In genomic region chr6:113677070-113677734, GRCm38 (mm10) we compare ENCODE assay signal across 14 mouse cellular contexts. TPM values are rescaled to one million over a fixed set of nuclear protein-coding genes. Genes with fewer than 3 reads are reported as not detected.
DNase-seq lines count a peak whose midpoint lies in the region; ATAC-seq and TF ChIP-seq lines count a peak whose summit lies in the region.
"Had no signal": no experiment of that assay in that cellular context is flagged by ENCODE, and none has a peak within 500 bp of the region (broad histone marks: within the 10 kb centered on the region; RNA-seq: fewer than 3 reads in every experiment).

No protein-coding gene starts in this region.

- dilution Hi-C loops in CH12.LX (cut with MboI; ENCODE audit: extremely low pct_ligation_motif_present, extremely low pct_unique_long_range_greater_than_20kb, low sequenced_read_pairs) = no loop called here

- peak; percentile 60 for TF ChIP-seq EP300 in CH12.LX (IDR thresholded peaks at IDR 0.05; ENCODE audit: low read length)

- peaks cover 8% of the 10 kb centered on the region; the same call in 1 of the 2 replicates for H3K79me2 ChIP-seq in CH12.LX (replicated peaks; ENCODE audit: control insufficient read depth, extremely low read depth, insufficient read depth, poor library complexity, severe bottlenecking)

- no peaks in the 10 kb centered on the region for H3K9me3 ChIP-seq in kidney, embryonic 16.5 days (ENCODE audit: low read length)
- no peaks in the 10 kb centered on the region for H3K9me3 ChIP-seq in CH12.LX (replicated peaks; ENCODE audit: low read length)
- H3K9me3 ChIP-seq: embryonic facial prominence, embryonic 12.5 days; forebrain, embryonic 13.5 days; hindbrain, embryonic 13.5 days; liver, embryonic 13.5 days had no signal

- H3K4me3 ChIP-seq in kidney, adult 2 months (ENCODE audit: insufficient read depth, low read depth, low read length) = no peak overlapping the region
- H3K4me3 ChIP-seq in kidney, embryonic 16.5 days (ENCODE audit: low read length) = no peak overlapping the region
- no peak overlapping the region for H3K4me3 ChIP-seq in CH12.LX (replicated peaks in 1 of 3; ENCODE audit: low read depth in 2 of 3, low read length in 2 of 3, poor library complexity in 1 of 3)
- H3K4me3 ChIP-seq in thymus, adult 2 months (ENCODE audit: control insufficient read depth, insufficient read depth, low read length) = no peak overlapping the region
- H3K4me3 ChIP-seq: embryonic facial prominence, embryonic 12.5 days; forebrain, embryonic 13.5 days; hindbrain, embryonic 13.5 days; liver, embryonic 13.5 days had no signal

- intact Hi-C loops in left cerebral cortex, postnatal 4 days (cut with DNase I) = no loop called here
- intact Hi-C loops in heart, postnatal 36 days (cut with DNase I) = no loop called here

- WGBS in kidney, adult 2 months = 57% methylated on average over 14 of the region's 14 CpGs
- 30% methylated on average over 14 of the region's 14 CpGs for WGBS in kidney, embryonic 16.5 days
- WGBS in thymus, adult 2 months = 62% methylated on average over 14 of the region's 14 CpGs

- no peak overlapping the region for H3K4me2 ChIP-seq in kidney, embryonic 16.5 days (replicated peaks; ENCODE audit: low read depth, low read length)
- H3K4me2 ChIP-seq in CH12.LX (ENCODE audit: insufficient read depth, low read depth, poor library complexity, severe bottlenecking) = no peak overlapping the region; the same call in 1 of the 2 replicates
- H3K4me2 ChIP-seq: embryonic facial prominence, embryonic 12.5 days; forebrain, embryonic 13.5 days; hindbrain, embryonic 13.5 days; liver, embryonic 13.5 days had no signal

- no peak for TF ChIP-seq RAD21 in CH12.LX (IDR thresholded peaks at IDR 0.05; ENCODE audit: low read depth, low read length)

- no peak for ATAC-seq in kidney, embryonic 16.5 days (ENCODE audit: low FRiP score, low TSS enrichment)
- ATAC-seq in granulocyte monocyte progenitor cell, adult 5-6 weeks (replicated peaks; ENCODE audit: poor library complexity, severe bottlenecking) = peak; percentile 78
- ATAC-seq in megakaryocyte progenitor cell, adult 5-6 weeks (replicated peaks; ENCODE audit: poor library complexity) = peak; percentile 72
- ATAC-seq: forebrain, embryonic 13.5 days had no signal

- in situ Hi-C loops in CH12.LX (cut with MboI; ENCODE audit: low pct_ligation_motif_present, low pct_unique_long_range_greater_than_20kb, low sequenced_read_pairs) = loop anchor here (5.0 kb wide), 1 partner anchor 40 kb away; the partner anchor contains the start of gene Irak2

- H3K9ac ChIP-seq in kidney, embryonic 16.5 days (replicated peaks; ENCODE audit: low read length) = no peak overlapping the region
- H3K9ac ChIP-seq in CH12.LX (ENCODE audit: insufficient read depth, low read depth) = no peak overlapping the region
- H3K9ac ChIP-seq: embryonic facial prominence, embryonic 12.5 days; forebrain, embryonic 13.5 days; hindbrain, embryonic 13.5 days; liver, embryonic 13.5 days had no signal

- H3K4me1 ChIP-seq in kidney, adult 2 months (ENCODE audit: control insufficient read depth, insufficient read depth, low read length) = peaks cover 6% of the 10 kb centered on the region; the same call in 1 of the 2 replicates
- no peaks in the 10 kb centered on the region; the same call in 1 of the 2 replicates for H3K4me1 ChIP-seq in kidney, embryonic 16.5 days (ENCODE audit: insufficient read depth, low read length)
- peaks cover 19 to 83% of the 10 kb centered on the region in 2 experiments for H3K4me1 ChIP-seq in CH12.LX (ENCODE audit: control insufficient read depth in 1 of 2, insufficient read depth in 2 of 2)
- peaks cover 5% of the 10 kb centered on the region; the same call in 1 of the 2 replicates for H3K4me1 ChIP-seq in thymus, adult 2 months (replicated peaks; ENCODE audit: control insufficient read depth, insufficient read depth, low read length)
- H3K4me1 ChIP-seq: embryonic facial prominence, embryonic 12.5 days; forebrain, embryonic 13.5 days; hindbrain, embryonic 13.5 days had no signal

- H3K36me3 ChIP-seq in kidney, adult 2 months (ENCODE audit: control insufficient read depth, insufficient read depth, low read length) = no peaks in the 10 kb centered on the region
- H3K36me3 ChIP-seq in kidney, embryonic 16.5 days (ENCODE audit: insufficient read depth, low read length) = no peaks in the 10 kb centered on the region
- H3K36me3 ChIP-seq in CH12.LX (replicated peaks in 1 of 2; ENCODE audit: control insufficient read depth in 1 of 2, insufficient read depth in 1 of 2, low read length in 1 of 2) = peaks cover 79 to 93% of the 10 kb centered on the region in 2 experiments
- no peaks in the 10 kb centered on the region for H3K36me3 ChIP-seq in thymus, adult 2 months (ENCODE audit: control insufficient read depth, insufficient read depth, low read length)
- H3K36me3 ChIP-seq: embryonic facial prominence, embryonic 12.5 days; hindbrain, embryonic 13.5 days had no signal

- 0 out of 2 replicates have a peak overlapping the region, but pooled peaks have one; percentile 21 for H3K27ac ChIP-seq in kidney, adult 2 months (ENCODE audit: insufficient read depth, low read depth, low read length)
- no peak overlapping the region for H3K27ac ChIP-seq in kidney, embryonic 16.5 days (ENCODE audit: low read length)
- peak overlapping the region; percentile 53 for H3K27ac ChIP-seq in CH12.LX (ENCODE audit: insufficient read depth, low read depth)
- no peak overlapping the region for H3K27ac ChIP-seq in thymus, adult 2 months (ENCODE audit: control insufficient read depth, insufficient read depth, low read length)
- H3K27ac ChIP-seq: embryonic facial prominence, embryonic 12.5 days; forebrain, embryonic 13.5 days; hindbrain, embryonic 13.5 days; liver, embryonic 13.5 days had no signal

- no peak for TF ChIP-seq POLR2A in kidney, adult 2 months (IDR thresholded peaks at IDR 0.05; ENCODE audit: low read depth, low read length)
- TF ChIP-seq POLR2A in CH12.LX (IDR thresholded peaks at IDR 0.05; ENCODE audit: low read depth, low read length) = no peak
- TF ChIP-seq POLR2A in thymus, adult 2 months (IDR thresholded peaks at IDR 0.05; ENCODE audit: control insufficient read depth, extremely low read depth, insufficient read depth, low read length, poor library complexity) = no peak

- no peaks in the 10 kb centered on the region for H3K27me3 ChIP-seq in kidney, adult 2 months (replicated peaks; ENCODE audit: control insufficient read depth, insufficient read depth, low read length)
- no peaks in the 10 kb centered on the region for H3K27me3 ChIP-seq in kidney, embryonic 16.5 days (ENCODE audit: insufficient read depth, low read length)
- H3K27me3 ChIP-seq in CH12.LX (replicated peaks) = no peaks in the 10 kb centered on the region
- no peaks in the 10 kb centered on the region for H3K27me3 ChIP-seq in thymus, adult 2 months (ENCODE audit: control insufficient read depth, insufficient read depth, low read length)
- H3K27me3 ChIP-seq: embryonic facial prominence, embryonic 12.5 days; forebrain, embryonic 13.5 days; hindbrain, embryonic 13.5 days; liver, embryonic 13.5 days had no signal

- DNase-seq in kidney, adult 2 months = peak; percentile 92
- peak; percentile 65 for DNase-seq in CH12.LX (ENCODE audit: extremely low read depth)
- no peak for DNase-seq in left cerebral cortex, postnatal 4 days
- DNase-seq in thymus, adult 2 months = no peak
- DNase-seq in heart, postnatal 36 days = no peak
- DNase-seq: liver, embryonic 13.5 days had no signal

- no peak for TF ChIP-seq CTCF in kidney, adult 2 months (conservative IDR thresholded peaks at IDR 0.05; ENCODE audit: insufficient read depth, insufficient read length, low read depth, low read length)
- no peak for TF ChIP-seq CTCF in CH12.LX (conservative IDR thresholded peaks at IDR 0.05 in 1 of 2, IDR thresholded peaks at IDR 0.05 in 1 of 2; ENCODE audit: low read depth in 2 of 2, low read length in 2 of 2)
- TF ChIP-seq CTCF in thymus, adult 2 months (IDR thresholded peaks at IDR 0.05; ENCODE audit: borderline replicate concordance, control insufficient read depth, extremely low read depth, insufficient read depth, low read length, poor library complexity) = no peak

RNA-seq across cellular contexts. Expression of gene Tatdn2, which starts 19.6 kb away (rescaled TPM):
- polyA plus RNA-seq in kidney, adult 2 months (2012; rRNA removed) = 32.9 and 35.5 TPM in 2 replicates
- polyA plus RNA-seq in kidney, embryonic 16.5 days (2015; fragmentation: Nextera tagmentation; extraction: Ambion mirVana) = 0.72 and 0.95 TPM in 2 replicates
- 35.1 and 62.5 TPM in 2 replicates for total RNA-seq in CH12.LX (2012; rRNA removed)
- total RNA-seq in CH12.LX (2014; rRNA removed) = 34.5 and 35.5 TPM in 2 replicates
- polyA plus RNA-seq in CH12.LX (2012; ENCODE audit: insufficient read length, low read depth) = 58.0 and 70.8 TPM in 2 replicates
- 32.5 and 43.1 TPM in 2 replicates for total RNA-seq in granulocyte monocyte progenitor cell, adult 5-6 weeks (2014; fragmentation: Nextera tagmentation)
- 111 and 115 TPM in 2 replicates for total RNA-seq in granulocyte monocyte progenitor cell, adult 5-6 weeks (2017)
- 21.3 and 24.4 TPM in 2 replicates for total RNA-seq in megakaryocyte progenitor cell, adult 5-6 weeks (2015)
- 108 and 112 TPM in 2 replicates for total RNA-seq in megakaryocyte progenitor cell, adult 5-6 weeks (2017)
- 10 to 100 TPM; 95.0 to 98.1 TPM for total RNA-seq in left cerebral cortex, postnatal 4 days (2021)
- 35.2 and 35.7 TPM in 2 replicates for polyA plus RNA-seq in thymus, adult 2 months (2012; rRNA removed)
- total RNA-seq in heart, postnatal 36 days (2021) = 10 to 100 TPM; 56.1 to 62.1 TPM

RNA-seq across cellular contexts. Expression of gene Irak2, which starts 38.9 kb away (rescaled TPM):
- 53.8 and 67.1 TPM in 2 replicates for polyA plus RNA-seq in kidney, adult 2 months (2012; rRNA removed)
- polyA plus RNA-seq in kidney, embryonic 16.5 days (2015; fragmentation: Nextera tagmentation; extraction: Ambion mirVana) = 4.4 and 5.6 TPM in 2 replicates
- total RNA-seq in CH12.LX (2012; rRNA removed) = 31.6 and 39.5 TPM in 2 replicates
- 26.9 and 30.0 TPM in 2 replicates for total RNA-seq in CH12.LX (2014; rRNA removed)
- polyA plus RNA-seq in CH12.LX (2012; ENCODE audit: insufficient read length, low read depth) = 32.5 and 38.6 TPM in 2 replicates
- total RNA-seq in granulocyte monocyte progenitor cell, adult 5-6 weeks (2014; fragmentation: Nextera tagmentation) = 6.7 and 9.5 TPM in 2 replicates
- total RNA-seq in granulocyte monocyte progenitor cell, adult 5-6 weeks (2017) = 6.4 and 17.5 TPM in 2 replicates
- total RNA-seq in megakaryocyte progenitor cell, adult 5-6 weeks (2015) = 4.9 and 10.8 TPM in 2 replicates
- 20.9 and 30.4 TPM in 2 replicates for total RNA-seq in megakaryocyte progenitor cell, adult 5-6 weeks (2017)
- total RNA-seq in left cerebral cortex, postnatal 4 days (2021) = 1 to 10 TPM; 7.9 to 8.1 TPM
- polyA plus RNA-seq in thymus, adult 2 months (2012; rRNA removed) = 16.5 and 17.8 TPM in 2 replicates
- 10 to 100 TPM in 1 of 2 experiments, 1 to 10 TPM in 1; 7.5 to 10.2 TPM for total RNA-seq in heart, postnatal 36 days (2021)

RNA-seq across cellular contexts. Expression of gene Ghrl, which starts 42.5 kb away (rescaled TPM):
- 0.09 TPM in 1 of 2 replicates, not detected in the other for polyA plus RNA-seq in kidney, adult 2 months (2012; rRNA removed)
- 0.53 TPM in 1 of 2 replicates, not detected in the other for polyA plus RNA-seq in kidney, embryonic 16.5 days (2015; fragmentation: Nextera tagmentation; extraction: Ambion mirVana)
- total RNA-seq in CH12.LX (2012; rRNA removed) = not detected in 2 replicates
- not detected in 2 replicates for total RNA-seq in CH12.LX (2014; rRNA removed)
- polyA plus RNA-seq in CH12.LX (2012; ENCODE audit: insufficient read length, low read depth) = 1.1 and 2.6 TPM in 2 replicates
- not detected in 2 replicates for total RNA-seq in granulocyte monocyte progenitor cell, adult 5-6 weeks (2014; fragmentation: Nextera tagmentation)
- 3.2 TPM in 1 of 2 replicates, not detected in the other for total RNA-seq in granulocyte monocyte progenitor cell, adult 5-6 weeks (2017)
- total RNA-seq in megakaryocyte progenitor cell, adult 5-6 weeks (2015) = 0.32 TPM in 1 of 2 replicates, not detected in the other
- total RNA-seq in megakaryocyte progenitor cell, adult 5-6 weeks (2017) = 0.17 and 2.2 TPM in 2 replicates
- total RNA-seq in left cerebral cortex, postnatal 4 days (2021) = not detected
- polyA plus RNA-seq in thymus, adult 2 months (2012; rRNA removed) = 1.8 and 2.0 TPM in 2 replicates
- not detected for total RNA-seq in heart, postnatal 36 days (2021)
- total RNA-seq: heart, adult 8-10 months; midbrain, postnatal 0 days had no signal
- polyA plus RNA-seq: embryonic facial prominence, embryonic 12.5 days; liver, embryonic 13.5 days; midbrain, postnatal 0 days had no signal

RNA-seq across cellular contexts. Expression of gene Vhl, which starts 53.4 kb away (rescaled TPM):
- polyA plus RNA-seq in kidney, adult 2 months (2012; rRNA removed) = 19.0 and 24.6 TPM in 2 replicates
- 34.0 and 40.7 TPM in 2 replicates for polyA plus RNA-seq in kidney, embryonic 16.5 days (2015; fragmentation: Nextera tagmentation; extraction: Ambion mirVana)
- total RNA-seq in CH12.LX (2012; rRNA removed) = 14.2 and 17.6 TPM in 2 replicates
- 32.6 and 36.6 TPM in 2 replicates for total RNA-seq in CH12.LX (2014; rRNA removed)
- polyA plus RNA-seq in CH12.LX (2012; ENCODE audit: insufficient read length, low read depth) = 19.2 and 23.1 TPM in 2 replicates
- total RNA-seq in granulocyte monocyte progenitor cell, adult 5-6 weeks (2014; fragmentation: Nextera tagmentation) = 15.7 and 24.6 TPM in 2 replicates
- total RNA-seq in granulocyte monocyte progenitor cell, adult 5-6 weeks (2017) = 11.0 and 11.3 TPM in 2 replicates
- 14.1 and 22.7 TPM in 2 replicates for total RNA-seq in megakaryocyte progenitor cell, adult 5-6 weeks (2015)
- 10.8 and 12.2 TPM in 2 replicates for total RNA-seq in megakaryocyte progenitor cell, adult 5-6 weeks (2017)
- 10 to 100 TPM; 50.0 to 61.8 TPM for total RNA-seq in left cerebral cortex, postnatal 4 days (2021)
- polyA plus RNA-seq in thymus, adult 2 months (2012; rRNA removed) = 33.5 and 37.9 TPM in 2 replicates
- 10 to 100 TPM; 10.5 to 13.8 TPM for total RNA-seq in heart, postnatal 36 days (2021)

Comparison
In these comparisons a context has a peak if more than half of its experiments do, and no peak if none do; other contexts are left out.
1. H3K27ac ChIP-seq: peak in kidney, adult 2 months (single experiment) and CH12.LX (single experiment); none in kidney, embryonic 16.5 days (single experiment) and thymus, adult 2 months (single experiment).
2. DNase-seq: peak in kidney, adult 2 months (single experiment) and CH12.LX (single experiment); none in left cerebral cortex, postnatal 4 days (single experiment), thymus, adult 2 months (single experiment) and heart, postnatal 36 days (0 of 2).